Mouse (Mus musculus) kidney, adult 2 months (tissue): ENCODE data around the gene Sesn1.

Experiments
- CTCF ChIP-seq: fragments of 200-500 bp; conservative IDR thresholded peaks from 2 replicates; pipeline ENCODE4 v1.5.1; 2011; ENCODE audit warnings: low read depth, mild to moderate bottlenecking, control low read depth, low read length, moderate library complexity, mixed read lengths; ENCODE audit not compliant: insufficient read depth, insufficient read length
- POLR2A ChIP-seq: fragments of 200-500 bp; IDR thresholded peaks from one replicate; pipeline ENCODE4 v1.6.1; 2011; ENCODE audit warnings: low read depth, low read length, control low read depth

- TF ChIP-seq POLR2A (no peak), CTCF (no peak)
Observed at GRCm38 (mm10) chr10:41939090-41939489, 129.4 kb downstream of the Sesn1 start.
